Mouse (Mus musculus) intestine, embryonic 14.5 days (tissue): ENCODE data around the gene Tbc1d21. TPM values are rescaled to one million over a fixed set of nuclear protein-coding genes. Genes with fewer than 3 reads are reported as not detected.
A peak's percentile ranks its signal among the peaks of the same experiment; 100 is the strongest.

Experiments
- ATAC-seq: fragments of 200-750 bp; cut with Nextera tagmentation; replicated peaks from 2 replicates; pipeline ENCODE4 v1.8.0; 2017; ENCODE audit warnings: low read depth, moderate number of reproducible peaks, moderate TSS enrichment, moderate library complexity; ENCODE audit not compliant: low FRiP score, low TSS enrichment
- DNase-seq: peaks from one replicate; pipeline ENCODE4 v3.0.0-alpha.2; 2018; ENCODE audit warnings: low spot score
- H3K27ac ChIP-seq: fragments of 300-500 bp; sonication (generic); 2 replicates; pipeline ENCODE4 v1.5.1; 2014; ENCODE audit warnings: low read depth, mild to moderate bottlenecking, control low read depth
- H3K27me3 ChIP-seq: fragments of 300-500 bp; sonication (generic); replicated peaks from 2 replicates; pipeline ENCODE4 v1.6.1; 2014; ENCODE audit warnings: low read length, control low read depth; ENCODE audit not compliant: control insufficient read depth, insufficient read depth
- H3K36me3 ChIP-seq: fragments of 300-500 bp; sonication (generic); 2 replicates; pipeline ENCODE4 v1.6.1; 2014; ENCODE audit warnings: low read length, control low read depth; ENCODE audit not compliant: control insufficient read depth, insufficient read depth
- H3K4me1 ChIP-seq: fragments of 300-500 bp; sonication (generic); replicated peaks from 2 replicates; pipeline ENCODE4 v1.6.1; 2014; ENCODE audit warnings: low read length, control low read depth, mixed read lengths; ENCODE audit not compliant: control insufficient read depth, insufficient read depth
- H3K4me2 ChIP-seq: fragments of 300-500 bp; sonication (generic); 2 replicates; pipeline ENCODE4 v1.6.1; 2014; ENCODE audit warnings: low read length
- H3K4me3 ChIP-seq: fragments of 300-500 bp; sonication (generic); 2 replicates; pipeline ENCODE4 v1.5.1; 2014; ENCODE audit warnings: low read depth, low read length, control low read depth, mixed read lengths
- H3K9ac ChIP-seq: fragments of 300-500 bp; sonication (generic); 2 replicates; pipeline ENCODE4 v1.6.1; 2014; ENCODE audit warnings: mild to moderate bottlenecking, low read length
- H3K9me3 ChIP-seq: fragments of 300-500 bp; sonication (generic); 2 replicates; pipeline ENCODE4 v1.6.1; 2016; ENCODE audit warnings: low read length, control low read depth; ENCODE audit not compliant: control insufficient read depth
- WGBS: fragments of 180-500 bp; shearing (Covaris S2); extraction: QIAGEN DNeasy Blood & Tissue Kit; methylation state at CpG from one replicate; pipeline ENCODE4 v1.1.7; 2014; 5-methylcytosine and 5-hydroxymethylcytosine counted together
- polyA plus RNA-seq: library from polyadenylated mRNA; unstranded; fragments of >200 nt; fragmentation: Nextera tagmentation; extraction: Ambion mirVana; gene quantifications from 2 replicates; pipeline ENCODE4 v1.2.1, GENCODE M21; 2014

The Tbc1d21 gene
- polyA plus RNA-seq, 1 experiment from 2014 or later, result not detected

GRCm38 (mm10) chr9:58393875-58394274 lies 23.6 kb upstream of the Tbc1d21 start:
- no peak overlapping the region for H3K9ac ChIP-seq
- no peaks in the 10 kb centered on the region for H3K27me3 ChIP-seq
- ATAC-seq (no peak), DNase-seq (no peak)
- H3K4me1 ChIP-seq, result no peaks in the 10 kb centered on the region
- H3K9me3 ChIP-seq, result no peaks in the 10 kb centered on the region
- H3K4me2 ChIP-seq, result no peak overlapping the region
- H3K27ac ChIP-seq, result no peak overlapping the region
- 25% methylated on average over 1 of the region's 1 CpGs for WGBS
- no peak overlapping the region for H3K4me3 ChIP-seq
- no peaks in the 10 kb centered on the region for H3K36me3 ChIP-seq

GRCm38 (mm10) chr9:58388381-58388780 lies 18.1 kb upstream of the Tbc1d21 start:
- no peaks in the 10 kb centered on the region for H3K9me3 ChIP-seq
- H3K27me3 ChIP-seq, result no peaks in the 10 kb centered on the region
- H3K4me1 ChIP-seq, result no peaks in the 10 kb centered on the region
- H3K4me3 ChIP-seq, result no peak overlapping the region
- no peak overlapping the region for H3K4me2 ChIP-seq
- H3K27ac ChIP-seq, result no peak overlapping the region
- WGBS, result 58% methylated on average over 3 of the region's 3 CpGs
- DNase-seq (no peak), ATAC-seq (no peak)
- H3K9ac ChIP-seq, result no peak overlapping the region
- H3K36me3 ChIP-seq, result no peaks in the 10 kb centered on the region

GRCm38 (mm10) chr9:58378878-58379277 lies 8.6 kb upstream of the Tbc1d21 start:
- Histone ChIP-seq H3K9ac (no peak overlapping the region), H3K36me3 (no peaks in the 10 kb centered on the region), H3K4me2 (no peak overlapping the region), H3K4me1 (no peaks in the 10 kb centered on the region), H3K27me3 (no peaks in the 10 kb centered on the region), H3K27ac (no peak overlapping the region), H3K9me3 (no peaks in the 10 kb centered on the region), H3K4me3 (no peak overlapping the region)
- 44% methylated on average over 4 of the region's 4 CpGs for WGBS
- 0 out of 2 replicates have a peak, but pooled peaks have one; percentile 76 for ATAC-seq
- peak; percentile 58 for DNase-seq

GRCm38 (mm10) chr9:58373912-58374431 lies 3.7 kb upstream of the Tbc1d21 start:
- no peaks in the 10 kb centered on the region for H3K9me3 ChIP-seq
- H3K4me2 ChIP-seq, result no peak overlapping the region
- no peaks in the 10 kb centered on the region for H3K36me3 ChIP-seq
- H3K4me1 ChIP-seq, result no peaks in the 10 kb centered on the region
- no peaks in the 10 kb centered on the region for H3K27me3 ChIP-seq
- H3K9ac ChIP-seq, result no peak overlapping the region
- ATAC-seq (no peak), DNase-seq (no peak)
- H3K27ac ChIP-seq, result no peak overlapping the region
- 77% methylated on average over 12 of the region's 12 CpGs for WGBS
- no peak overlapping the region for H3K4me3 ChIP-seq

GRCm38 (mm10) chr9:58371914-58372313 lies 1.7 kb upstream of the Tbc1d21 start:
- H3K27me3 ChIP-seq, result no peaks in the 10 kb centered on the region
- no peaks in the 10 kb centered on the region for H3K4me1 ChIP-seq
- ATAC-seq, result no peak
- 42% methylated on average over 8 of the region's 8 CpGs for WGBS
- H3K4me2 ChIP-seq, result no peak overlapping the region
- DNase-seq, result peak; percentile 54
- H3K4me3 ChIP-seq, result no peak overlapping the region
- no peak overlapping the region for H3K27ac ChIP-seq
- H3K36me3 ChIP-seq, result no peaks in the 10 kb centered on the region
- H3K9ac ChIP-seq, result no peak overlapping the region
- no peaks in the 10 kb centered on the region for H3K9me3 ChIP-seq

GRCm38 (mm10) chr9:58369644-58370043 lies 611 bp downstream of the Tbc1d21 start:
- no peak overlapping the region for H3K4me3 ChIP-seq
- H3K9ac ChIP-seq, result no peak overlapping the region
- no peaks in the 10 kb centered on the region for H3K36me3 ChIP-seq
- H3K4me2 ChIP-seq, result no peak overlapping the region
- H3K4me1 ChIP-seq, result no peaks in the 10 kb centered on the region
- WGBS, result 54% methylated on average over 6 of the region's 6 CpGs
- H3K27me3 ChIP-seq, result no peaks in the 10 kb centered on the region
- no peaks in the 10 kb centered on the region for H3K9me3 ChIP-seq
- H3K27ac ChIP-seq, result no peak overlapping the region
- ATAC-seq (no peak), DNase-seq (no peak)

- no peaks in the 10 kb centered on the region for H3K4me1 ChIP-seq
- H3K27me3 ChIP-seq, result no peaks in the 10 kb centered on the region
- no peak overlapping the region for H3K9ac ChIP-seq
- H3K27ac ChIP-seq, result no peak overlapping the region
- H3K36me3 ChIP-seq, result no peaks in the 10 kb centered on the region
- H3K9me3 ChIP-seq, result no peaks in the 10 kb centered on the region
- no peak for ATAC-seq
- no peak overlapping the region for H3K4me3 ChIP-seq
- DNase-seq, result no peak
- 78% methylated on average over 8 of the region's 8 CpGs for WGBS
- H3K4me2 ChIP-seq, result no peak overlapping the region
Measured at GRCm38 (mm10) chr9:58364325-58364724, 5.9 kb downstream of the Tbc1d21 start.

- H3K9me3 ChIP-seq, result no peaks in the 10 kb centered on the region
- H3K27ac ChIP-seq, result no peak overlapping the region
- no peak overlapping the region for H3K4me2 ChIP-seq
- no peak overlapping the region for H3K4me3 ChIP-seq
- DNase-seq, result no peak
- H3K4me1 ChIP-seq, result no peaks in the 10 kb centered on the region
- ATAC-seq, result no peak
- no peak overlapping the region for H3K9ac ChIP-seq
- WGBS, result 78% methylated on average over 7 of the region's 7 CpGs
- no peaks in the 10 kb centered on the region for H3K36me3 ChIP-seq
- no peaks in the 10 kb centered on the region for H3K27me3 ChIP-seq
Measured at GRCm38 (mm10) chr9:58361956-58362355, 8.3 kb downstream of the Tbc1d21 start.

GRCm38 (mm10) chr9:58361373-58361772 lies 8.9 kb downstream of the Tbc1d21 start:
- 67% methylated on average over 1 of the region's 1 CpGs for WGBS
- no peaks in the 10 kb centered on the region for H3K27me3 ChIP-seq
- H3K4me1 ChIP-seq, result no peaks in the 10 kb centered on the region
- H3K4me2 ChIP-seq, result no peak overlapping the region
- no peaks in the 10 kb centered on the region for H3K9me3 ChIP-seq
- H3K9ac ChIP-seq, result no peak overlapping the region
- H3K27ac ChIP-seq, result no peak overlapping the region
- DNase-seq (no peak), ATAC-seq (no peak)
- no peak overlapping the region for H3K4me3 ChIP-seq
- no peaks in the 10 kb centered on the region for H3K36me3 ChIP-seq
